Mouse (Mus musculus): Measurements from ENCODE around the gene Gm20431. TPM values are rescaled to one million over a fixed set of nuclear protein-coding genes. Genes with fewer than 3 reads are reported as not detected.

Gm20431 gene
- polyA plus RNA-seq, 1 experiment from 2014 or later, result 2.0 TPM

DNA sequence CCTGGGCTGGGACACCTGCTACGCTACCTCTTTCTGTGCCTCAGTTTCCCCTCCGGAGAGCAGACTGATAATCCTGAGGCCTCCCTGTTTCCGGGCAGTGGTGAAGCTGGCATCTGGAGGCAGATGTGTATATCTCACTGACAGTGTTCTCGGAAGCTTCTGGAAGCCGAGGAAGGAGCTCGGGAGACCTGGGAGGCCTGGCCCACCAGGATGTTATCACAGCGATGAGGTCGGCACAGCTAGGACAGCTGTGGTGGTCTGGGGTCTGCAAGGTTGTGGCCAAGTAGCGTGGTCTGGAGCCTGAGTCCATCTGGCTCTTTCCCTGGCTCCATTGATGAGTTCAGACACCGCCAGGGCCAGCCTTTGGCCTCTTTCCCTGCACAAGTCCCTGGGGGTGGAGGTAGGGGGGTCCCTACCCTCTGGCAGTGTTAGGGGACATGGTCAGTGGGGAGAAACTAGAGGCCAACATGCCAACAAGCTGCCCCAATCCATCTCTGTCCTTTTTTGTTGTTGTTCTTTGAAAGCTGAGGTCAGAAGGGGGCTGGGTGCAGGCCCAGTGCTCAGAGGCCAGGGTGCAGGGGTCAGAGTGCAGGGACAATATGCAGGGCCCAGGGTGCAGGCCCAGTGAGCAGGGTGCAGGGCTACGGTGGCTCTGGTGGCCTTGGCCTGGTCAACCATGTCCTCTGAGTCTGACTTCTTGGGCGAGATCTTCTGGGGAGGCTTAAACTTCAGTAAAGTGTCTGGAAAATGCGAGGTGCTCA lies 96.6 kb downstream of the Gm20431 start:
- H3K9me3 ChIP-seq (ENCODE audit: control insufficient read depth, low read length), result no peaks in the 10 kb centered on the region
- H3K4me1 ChIP-seq (ENCODE audit: control insufficient read depth, insufficient read depth, low read length), result peaks cover 24% of the 10 kb centered on the region
- H3K4me3 ChIP-seq (ENCODE audit: low read length), result no peak overlapping the region
- H3K27me3 ChIP-seq (replicated peaks; ENCODE audit: control insufficient read depth, insufficient read depth, low read length), result peaks cover 8% of the 10 kb centered on the region; the same call in 1 of the 2 replicates
- H3K4me2 ChIP-seq (ENCODE audit: low read depth, low read length), result no peak overlapping the region
- no peaks in the 10 kb centered on the region for H3K36me3 ChIP-seq (ENCODE audit: control insufficient read depth, insufficient read depth, low read length)
- H3K9ac ChIP-seq (ENCODE audit: low read depth, low read length), result no peak overlapping the region
- 70% methylated on average over 13 of the region's 13 CpGs for WGBS
- peak overlapping the region; percentile 45 for H3K27ac ChIP-seq (ENCODE audit: low read length)
- no peak for ATAC-seq

DNA sequence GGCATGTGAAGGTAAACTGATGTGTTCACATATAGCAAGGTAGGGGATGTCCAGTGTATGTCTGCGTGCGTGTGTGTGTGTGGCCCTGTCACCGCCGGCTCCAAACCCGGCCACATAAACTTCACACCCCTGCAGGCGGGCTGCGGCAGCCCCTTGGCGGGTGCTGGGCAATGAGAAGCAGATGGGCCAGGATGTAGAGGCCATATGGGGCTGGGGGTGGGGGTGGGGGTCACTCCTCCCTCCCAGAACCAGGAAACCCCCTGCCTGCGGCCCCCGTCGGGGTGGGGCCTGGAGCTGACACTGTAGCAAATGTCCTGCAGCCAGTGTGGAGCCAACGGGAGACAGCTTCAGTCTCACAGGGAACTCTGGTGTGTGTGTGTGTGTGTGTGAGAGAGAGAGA lies 97.6 kb downstream of the Gm20431 start:
- 40% methylated on average over 12 of the region's 12 CpGs for WGBS
- H3K27ac ChIP-seq (ENCODE audit: low read length), result no peak overlapping the region

GRCm38 (mm10) chr2:167563035-167563434 lies 98.3 kb downstream of the Gm20431 start:
- no peak overlapping the region for H3K4me3 ChIP-seq (ENCODE audit: low read length)
- peaks cover 28% of the 10 kb centered on the region for H3K4me1 ChIP-seq (ENCODE audit: control insufficient read depth, insufficient read depth, low read length)
- peaks cover 10% of the 10 kb centered on the region; the same call in 1 of the 2 replicates for H3K27me3 ChIP-seq (replicated peaks; ENCODE audit: control insufficient read depth, insufficient read depth, low read length)
- H3K9ac ChIP-seq (ENCODE audit: low read depth, low read length), result no peak overlapping the region
- ATAC-seq, result no peak
- no peak overlapping the region for H3K4me2 ChIP-seq (ENCODE audit: low read depth, low read length)
- no peaks in the 10 kb centered on the region for H3K36me3 ChIP-seq (ENCODE audit: control insufficient read depth, insufficient read depth, low read length)
- WGBS, result 67% methylated on average over 5 of the region's 5 CpGs
- H3K27ac ChIP-seq (ENCODE audit: low read length), result no peak overlapping the region
- no peaks in the 10 kb centered on the region for H3K9me3 ChIP-seq (ENCODE audit: control insufficient read depth, low read length)

More for the DNA sequence above, 97.6 kb downstream of the Gm20431 start:
- H3K4me3 ChIP-seq (ENCODE audit: low read length), result no peak overlapping the region
- no peak overlapping the region for H3K4me2 ChIP-seq (ENCODE audit: low read depth, low read length)
- H3K9me3 ChIP-seq (ENCODE audit: control insufficient read depth, low read length), result no peaks in the 10 kb centered on the region
- H3K27me3 ChIP-seq (replicated peaks; ENCODE audit: control insufficient read depth, insufficient read depth, low read length), result peaks cover 10% of the 10 kb centered on the region; the same call in 1 of the 2 replicates
- H3K9ac ChIP-seq (ENCODE audit: low read depth, low read length), result no peak overlapping the region
- peaks cover 28% of the 10 kb centered on the region for H3K4me1 ChIP-seq (ENCODE audit: control insufficient read depth, insufficient read depth, low read length)
- H3K36me3 ChIP-seq (ENCODE audit: control insufficient read depth, insufficient read depth, low read length), result no peaks in the 10 kb centered on the region
- ATAC-seq, result no peak; the same call in 1 of the 2 replicates

- 43% methylated on average over 8 of the region's 8 CpGs for WGBS
- H3K36me3 ChIP-seq (ENCODE audit: control insufficient read depth, insufficient read depth, low read length), result no peaks in the 10 kb centered on the region
- peak overlapping the region; percentile 45 for H3K9ac ChIP-seq (ENCODE audit: low read depth, low read length)
- H3K4me1 ChIP-seq (ENCODE audit: control insufficient read depth, insufficient read depth, low read length), result peaks cover 28% of the 10 kb centered on the region
- H3K4me3 ChIP-seq (ENCODE audit: low read length), result no peak overlapping the region
- peaks cover 10% of the 10 kb centered on the region; the same call in 1 of the 2 replicates for H3K27me3 ChIP-seq (replicated peaks; ENCODE audit: control insufficient read depth, insufficient read depth, low read length)
- no peak overlapping the region for H3K4me2 ChIP-seq (ENCODE audit: low read depth, low read length)
- ATAC-seq, result no peak
- H3K9me3 ChIP-seq (ENCODE audit: control insufficient read depth, low read length), result no peaks in the 10 kb centered on the region
- no peak overlapping the region for H3K27ac ChIP-seq (ENCODE audit: low read length)
Measured at GRCm38 (mm10) chr2:167562101-167562500, 99.2 kb downstream of the Gm20431 start.

- Histone ChIP-seq H3K4me3 (ENCODE audit: low read length) (peak overlapping the region; percentile 17; the same call in 1 of the 2 replicates), H3K9me3 (ENCODE audit: control insufficient read depth, low read length) (no peaks in the 10 kb centered on the region), H3K4me1 (ENCODE audit: control insufficient read depth, insufficient read depth, low read length) (peaks cover 16% of the 10 kb centered on the region), H3K27me3 (replicated peaks; ENCODE audit: control insufficient read depth, insufficient read depth, low read length) (peaks cover 10% of the 10 kb centered on the region; the same call in 1 of the 2 replicates), H3K27ac (ENCODE audit: low read length) (no peak overlapping the region), H3K4me2 (ENCODE audit: low read depth, low read length) (peak overlapping the region; percentile 26), H3K36me3 (ENCODE audit: control insufficient read depth, insufficient read depth, low read length) (no peaks in the 10 kb centered on the region), H3K9ac (ENCODE audit: low read depth, low read length) (peak overlapping the region; percentile 62)
- WGBS, result 17% methylated on average over 27 of the region's 27 CpGs
- 0 out of 2 replicates have a peak, but pooled peaks have one; percentile 13 for ATAC-seq
Measured at GRCm38 (mm10) chr2:167559413-167559812, 101.9 kb downstream of the Gm20431 start.

Small RNA genes lying within 50 kb of the gene (microRNA-seq; reads per million reads assigned to microRNA genes)
- gene Gm22355, result not detected

Other genes starting within 250 kb of the Gm20431 start
- gene Slc9a8, start 239.8 kb downstream of the Gm20431 start, polyA plus RNA-seq (2015; fragmentation: Nextera tagmentation; extraction: Ambion mirVana), result 19.0 and 21.4 TPM in 2 replicates
- gene Rnf114, start 168.9 kb downstream of the Gm20431 start, polyA plus RNA-seq (2015; fragmentation: Nextera tagmentation; extraction: Ambion mirVana), result 75.7 and 76.5 TPM in 2 replicates
- 14.2 and 15.4 TPM in 2 replicates for gene Spata2, start 168.6 kb downstream of the Gm20431 start, polyA plus RNA-seq (2015; fragmentation: Nextera tagmentation; extraction: Ambion mirVana)
- 15.6 TPM in 2 replicates for gene Snai1, start 123.3 kb downstream of the Gm20431 start, polyA plus RNA-seq (2015; fragmentation: Nextera tagmentation; extraction: Ambion mirVana)
- gene Ube2v1, start 29.4 kb downstream of the Gm20431 start, polyA plus RNA-seq (2015; fragmentation: Nextera tagmentation; extraction: Ambion mirVana), result 273 and 293 TPM in 2 replicates
- 0.65 and 0.93 TPM in 2 replicates for gene Cebpb, start 27.4 kb upstream of the Gm20431 start, polyA plus RNA-seq (2015; fragmentation: Nextera tagmentation; extraction: Ambion mirVana)
- gene Tmem189, start 28.3 kb upstream of the Gm20431 start, polyA plus RNA-seq (2015; fragmentation: Nextera tagmentation; extraction: Ambion mirVana), result 28.6 and 33.7 TPM in 2 replicates